Mouse (Mus musculus) limb, embryonic 14.5 days (tissue): ENCODE results near the gene Ttc34. TPM values are rescaled to one million over a fixed set of nuclear protein-coding genes. Genes with fewer than 3 reads are reported as not detected.

ENCODE experiments used
- ATAC-seq: fragments of 200-750 bp; cut with Nextera tagmentation; 2 replicates; pipeline ENCODE4 v1.8.0; 2017; ENCODE audit warnings: low read depth, moderate number of reproducible peaks, moderate TSS enrichment; ENCODE audit not compliant: low FRiP score
- DNase-seq: peaks from one replicate; pipeline ENCODE4 v3.0.0-alpha.2; 2015; ENCODE audit warnings: low spot score
- H3K27ac ChIP-seq: fragments of 300-500 bp; sonication (generic); replicated peaks from 2 replicates; pipeline ENCODE4 v1.5.1; 2014; ENCODE audit warnings: low read depth, mild to moderate bottlenecking, low read length, moderate library complexity, mixed read lengths
- H3K27me3 ChIP-seq: fragments of 300-500 bp; sonication (generic); 2 replicates; pipeline ENCODE4 v1.6.1; 2014; ENCODE audit warnings: low read length, mixed read lengths; ENCODE audit not compliant: control insufficient read depth, insufficient read depth
- H3K36me3 ChIP-seq: fragments of 300-500 bp; sonication (generic); 2 replicates; pipeline ENCODE4 v1.6.1; 2014; ENCODE audit warnings: mild to moderate bottlenecking, low read length, moderate library complexity, mixed read lengths; ENCODE audit not compliant: control insufficient read depth, insufficient read depth
- H3K4me1 ChIP-seq: fragments of 300-500 bp; sonication (generic); 2 replicates; pipeline ENCODE4 v1.6.1; 2014; ENCODE audit warnings: antibody characterized with exemption, low read length, mixed read lengths; ENCODE audit not compliant: control insufficient read depth, insufficient read depth
- H3K4me2 ChIP-seq: fragments of 300-500 bp; sonication (generic); replicated peaks from 2 replicates; pipeline ENCODE4 v1.6.1; 2014; ENCODE audit warnings: low read depth, mild to moderate bottlenecking, low read length, moderate library complexity; ENCODE audit not compliant: severe bottlenecking
- H3K4me3 ChIP-seq: fragments of 300-500 bp; sonication (generic); replicated peaks from 2 replicates; pipeline ENCODE4 v1.5.1; 2014; ENCODE audit warnings: low read length
- H3K9ac ChIP-seq: fragments of 300-500 bp; sonication (generic); 2 replicates; pipeline ENCODE4 v1.6.1; 2014; ENCODE audit warnings: mild to moderate bottlenecking, low read depth, low read length, moderate library complexity; ENCODE audit not compliant: severe bottlenecking
- H3K9me3 ChIP-seq: fragments of 300-500 bp; sonication (generic); 2 replicates; pipeline ENCODE4 v1.6.1; 2016; ENCODE audit warnings: low read length; ENCODE audit not compliant: control insufficient read depth
- POLR2A ChIP-seq: fragments of 200-500 bp; IDR thresholded peaks from 2 replicates; pipeline ENCODE4 v1.8.0; 2012; ENCODE audit warnings: inconsistent platforms, mild to moderate bottlenecking, moderate library complexity, borderline replicate concordance; ENCODE audit not compliant: insufficient read depth, insufficient read length; ENCODE audit errors: extremely low read depth
- WGBS: fragments of 180-500 bp; shearing (Covaris S2); extraction: QIAGEN DNeasy Blood & Tissue Kit; methylation state at CpG from one replicate; pipeline ENCODE4 v1.1.7; 2014; 5-methylcytosine and 5-hydroxymethylcytosine counted together
- polyA plus RNA-seq, 2 experiments: library from polyadenylated mRNA; depleted of rRNA in 1 of 2; stranded (reverse) in 1 of 2; unstranded in 1 of 2; fragments of >200 nt; fragmentation: Nextera tagmentation in 1 of 2; extraction: Ambion mirVana in 1 of 2; gene quantifications; 2 replicates each; pipeline versions ENCODE4 v1.2.1 to v1.2.3; 2012 to 2014

The Ttc34 gene
- polyA plus RNA-seq, 2 experiments: 0.09 to 0.10 TPM

GRCm38 (mm10) chr4:154907833-154908232 lies 70.6 kb downstream of the Ttc34 start:
- peak overlapping the region; percentile 40; the same call in 1 of the 2 replicates for H3K27ac ChIP-seq
- peak overlapping the region; percentile 6; the same call in 1 of the 2 replicates for H3K9ac ChIP-seq
- no peak overlapping the region for H3K4me2 ChIP-seq
- peaks cover 6% of the 10 kb centered on the region; the same call in 1 of the 2 replicates for H3K4me1 ChIP-seq
- H3K36me3 ChIP-seq: no peaks in the 10 kb centered on the region
- 49% methylated on average over 17 of the region's 17 CpGs for WGBS
- DNase-seq (peak; percentile 85), ATAC-seq (peak; percentile 67)
- H3K9me3 ChIP-seq: no peaks in the 10 kb centered on the region
- H3K27me3 ChIP-seq: no peaks in the 10 kb centered on the region
- no peak for TF ChIP-seq POLR2A
- H3K4me3 ChIP-seq: no peak overlapping the region

GRCm38 (mm10) chr4:154908490-154908889 lies 71.2 kb downstream of the Ttc34 start:
- ATAC-seq (no peak), DNase-seq (no peak)
- 84% methylated on average over 5 of the region's 5 CpGs for WGBS
- Histone ChIP-seq H3K4me2 (no peak overlapping the region), H3K9me3 (no peaks in the 10 kb centered on the region), H3K27ac (no peak overlapping the region), H3K9ac (no peak overlapping the region), H3K36me3 (no peaks in the 10 kb centered on the region), H3K27me3 (no peaks in the 10 kb centered on the region), H3K4me1 (peaks cover 6% of the 10 kb centered on the region; the same call in 1 of the 2 replicates), H3K4me3 (no peak overlapping the region)
- TF ChIP-seq POLR2A: no peak

- no peak for TF ChIP-seq POLR2A
- 36% methylated on average over 15 of the region's 15 CpGs for WGBS
- H3K4me2 ChIP-seq: no peak overlapping the region
- no peak overlapping the region for H3K27ac ChIP-seq
- H3K27me3 ChIP-seq: no peaks in the 10 kb centered on the region
- H3K4me3 ChIP-seq: no peak overlapping the region
- H3K9me3 ChIP-seq: no peaks in the 10 kb centered on the region
- H3K4me1 ChIP-seq: 0 out of 2 replicates have a peak, but pooled peaks cover 3% of the 10 kb centered on the region
- H3K36me3 ChIP-seq: no peaks in the 10 kb centered on the region
- DNase-seq (no peak), ATAC-seq (0 out of 2 replicates have a peak, but pooled peaks have one; percentile 17)
- H3K9ac ChIP-seq: no peak overlapping the region; the same call in 1 of the 2 replicates
Measured at GRCm38 (mm10) chr4:154910606-154911522, 73.6 kb downstream of the Ttc34 start.

GRCm38 (mm10) chr4:154911644-154912043 lies 74.4 kb downstream of the Ttc34 start:
- Histone ChIP-seq H3K27ac (no peak overlapping the region), H3K4me3 (no peak overlapping the region), H3K27me3 (no peaks in the 10 kb centered on the region), H3K36me3 (no peaks in the 10 kb centered on the region), H3K4me1 (0 out of 2 replicates have a peak, but pooled peaks cover 3% of the 10 kb centered on the region), H3K9ac (no peak overlapping the region), H3K9me3 (no peaks in the 10 kb centered on the region), H3K4me2 (no peak overlapping the region)
- TF ChIP-seq POLR2A: no peak
- 76% methylated on average over 2 of the region's 2 CpGs for whole genome bisulfite sequencing
- DNase-seq (no peak), ATAC-seq (no peak)

- H3K36me3 ChIP-seq: no peaks in the 10 kb centered on the region
- DNase-seq (no peak), ATAC-seq (no peak)
- H3K9ac ChIP-seq: no peak overlapping the region
- H3K4me3 ChIP-seq: no peak overlapping the region
- H3K4me1 ChIP-seq: 0 out of 2 replicates have a peak, but pooled peaks cover 3% of the 10 kb centered on the region
- H3K9me3 ChIP-seq: no peaks in the 10 kb centered on the region
- TF ChIP-seq POLR2A: no peak
- no peak overlapping the region for H3K27ac ChIP-seq
- WGBS: 84% methylated on average over 3 of the region's 3 CpGs
- H3K4me2 ChIP-seq: no peak overlapping the region
- no peaks in the 10 kb centered on the region for H3K27me3 ChIP-seq
Measured at GRCm38 (mm10) chr4:154913845-154914244, 76.6 kb downstream of the Ttc34 start.
